Mouse (Mus musculus) gastrocnemius, adult 2 months (tissue): ENCODE results near the gene Slc16a9. TPM values are rescaled to one million over a fixed set of nuclear protein-coding genes. Genes with fewer than 3 reads are reported as not detected.
A peak's percentile ranks its signal among the peaks of the same experiment; 100 is the strongest.

Source experiments
- DNase-seq: peaks from one replicate; pipeline ENCODE4 v3.0.0; 2022
- H3K27ac ChIP-seq: fragments of 200-600 bp; 2 replicates; pipeline ENCODE4 v1.8.1; 2022; ENCODE audit warnings: mild to moderate bottlenecking
- H3K4me3 ChIP-seq: fragments of 200-600 bp; 2 replicates; pipeline ENCODE4 v1.8.1; 2022; ENCODE audit warnings: mild to moderate bottlenecking, moderate library complexity
- CTCF ChIP-seq: fragments of 200-600 bp; IDR thresholded peaks from 2 replicates; pipeline ENCODE4 v1.8.1; 2022; ENCODE audit warnings: antibody characterized with exemption, mild to moderate bottlenecking, moderate library complexity
- intact Hi-C: fragments of 180-260 bp; cut with DNase I; formaldehyde crosslinking; loops from one replicate; pipeline ENCODE4 v1.15.1; 2025
- total RNA-seq, 2 experiments: library from RNA; stranded (reverse); gene quantifications; 2 replicates each; pipeline ENCODE4 v1.2.3; 2021

Gene Slc16a9
- total RNA-seq, 2 experiments from 2014 or later: 5.0 to 9.6 TPM

- H3K27ac ChIP-seq: no peak overlapping the region
- intact Hi-C loops: no loop called here
Measured at GRCm38 (mm10) chr10:70257029-70257428, 12.1 kb downstream of the Slc16a9 start.

GRCm38 (mm10) chr10:70260904-70261303 is 16.0 kb downstream of the Slc16a9 start:
- H3K4me3 ChIP-seq: no peak overlapping the region
- H3K27ac ChIP-seq: no peak overlapping the region
- DNase-seq: no peak
- intact Hi-C loops: no loop called here
- no peak for TF ChIP-seq CTCF

More at GRCm38 (mm10) chr10:70257029-70257428, 12.1 kb downstream of the Slc16a9 start:
- TF ChIP-seq CTCF: no peak
- no peak overlapping the region for H3K4me3 ChIP-seq
- DNase-seq: no peak

- DNase-seq: no peak
- no peak for TF ChIP-seq CTCF
- H3K4me3 ChIP-seq: no peak overlapping the region
- intact Hi-C loops: no loop called here
- H3K27ac ChIP-seq: no peak overlapping the region
Measured at GRCm38 (mm10) chr10:70262051-70262450, 17.2 kb downstream of the Slc16a9 start.

GRCm38 (mm10) chr10:70263681-70264189 is 18.8 kb downstream of the Slc16a9 start:
- TF ChIP-seq CTCF: no peak
- Histone ChIP-seq H3K27ac (peak overlapping the region; percentile 53; the same call in 1 of the 2 replicates), H3K4me3 (no peak overlapping the region)
- peak; percentile 48 for DNase-seq
- intact Hi-C loops: no loop called here

GRCm38 (mm10) chr10:70264337-70265036 is 19.6 kb downstream of the Slc16a9 start:
- no peak for DNase-seq
- Histone ChIP-seq H3K27ac (peak overlapping the region; percentile 53; the same call in 1 of the 2 replicates), H3K4me3 (no peak overlapping the region)
- intact Hi-C loops: no loop called here
- no peak for TF ChIP-seq CTCF

GRCm38 (mm10) chr10:70266501-70266900 is 21.6 kb downstream of the Slc16a9 start:
- DNase-seq: peak; percentile 42
- no peak for TF ChIP-seq CTCF
- Histone ChIP-seq H3K27ac (no peak overlapping the region), H3K4me3 (no peak overlapping the region)
- intact Hi-C loops: no loop called here

GRCm38 (mm10) chr10:70268581-70269446 is 23.9 kb downstream of the Slc16a9 start:
- no peak for DNase-seq
- no peak for TF ChIP-seq CTCF
- H3K27ac ChIP-seq: no peak overlapping the region
- intact Hi-C loops: no loop called here
- H3K4me3 ChIP-seq: no peak overlapping the region

- intact Hi-C loops: no loop called here
- no peak overlapping the region for H3K27ac ChIP-seq
- DNase-seq: no peak
- no peak overlapping the region for H3K4me3 ChIP-seq
- no peak for TF ChIP-seq CTCF
Measured at GRCm38 (mm10) chr10:70269447-70269787, 24.5 kb downstream of the Slc16a9 start.

- Histone ChIP-seq H3K4me3 (no peak overlapping the region), H3K27ac (no peak overlapping the region)
- intact Hi-C loops: no loop called here
- peak; percentile 15; the same call in 1 of the 2 replicates for TF ChIP-seq CTCF
- no peak for DNase-seq
Measured at GRCm38 (mm10) chr10:70276678-70277077, 31.8 kb downstream of the Slc16a9 start.

GRCm38 (mm10) chr10:70279349-70279748 is 34.4 kb downstream of the Slc16a9 start:
- intact Hi-C loops: no loop called here

GRCm38 (mm10) chr10:70287825-70288235 is 42.9 kb downstream of the Slc16a9 start:
- TF ChIP-seq CTCF: no peak
- peak; percentile 48 for DNase-seq
- intact Hi-C loops: no loop called here
- Histone ChIP-seq H3K4me3 (peak overlapping the region; percentile 54), H3K27ac (peak overlapping the region; percentile 64)

More at GRCm38 (mm10) chr10:70279349-70279748, 34.4 kb downstream of the Slc16a9 start:
- Histone ChIP-seq H3K4me3 (no peak overlapping the region), H3K27ac (no peak overlapping the region)
- DNase-seq: no peak
- TF ChIP-seq CTCF: peak; percentile 54

GRCm38 (mm10) chr10:70288406-70289327 is 43.8 kb downstream of the Slc16a9 start:
- TF ChIP-seq CTCF: no peak
- intact Hi-C loops: no loop called here
- DNase-seq: no peak
- Histone ChIP-seq H3K27ac (no peak overlapping the region), H3K4me3 (no peak overlapping the region)
